Mouse (Mus musculus) limb, embryonic 14.5 days (tissue): Measurements from ENCODE around the gene Fam20a. TPM values are rescaled to one million over a fixed set of nuclear protein-coding genes. Genes with fewer than 3 reads are reported as not detected.

Experiments used
- ATAC-seq: fragments of 200-750 bp; cut with Nextera tagmentation; 2 replicates; pipeline ENCODE4 v1.8.0; 2017; ENCODE audit warnings: low read depth, moderate number of reproducible peaks, moderate TSS enrichment; ENCODE audit not compliant: low FRiP score
- DNase-seq: peaks from one replicate; pipeline ENCODE4 v3.0.0-alpha.2; 2015; ENCODE audit warnings: low spot score
- H3K27ac ChIP-seq: fragments of 300-500 bp; sonication (generic); replicated peaks from 2 replicates; pipeline ENCODE4 v1.5.1; 2014; ENCODE audit warnings: low read depth, mild to moderate bottlenecking, low read length, moderate library complexity, mixed read lengths
- H3K27me3 ChIP-seq: fragments of 300-500 bp; sonication (generic); 2 replicates; pipeline ENCODE4 v1.6.1; 2014; ENCODE audit warnings: low read length, mixed read lengths; ENCODE audit not compliant: control insufficient read depth, insufficient read depth
- H3K36me3 ChIP-seq: fragments of 300-500 bp; sonication (generic); 2 replicates; pipeline ENCODE4 v1.6.1; 2014; ENCODE audit warnings: mild to moderate bottlenecking, low read length, moderate library complexity, mixed read lengths; ENCODE audit not compliant: control insufficient read depth, insufficient read depth
- H3K4me1 ChIP-seq: fragments of 300-500 bp; sonication (generic); 2 replicates; pipeline ENCODE4 v1.6.1; 2014; ENCODE audit warnings: antibody characterized with exemption, low read length, mixed read lengths; ENCODE audit not compliant: control insufficient read depth, insufficient read depth
- H3K4me2 ChIP-seq: fragments of 300-500 bp; sonication (generic); replicated peaks from 2 replicates; pipeline ENCODE4 v1.6.1; 2014; ENCODE audit warnings: low read depth, mild to moderate bottlenecking, low read length, moderate library complexity; ENCODE audit not compliant: severe bottlenecking
- H3K4me3 ChIP-seq: fragments of 300-500 bp; sonication (generic); replicated peaks from 2 replicates; pipeline ENCODE4 v1.5.1; 2014; ENCODE audit warnings: low read length
- H3K9ac ChIP-seq: fragments of 300-500 bp; sonication (generic); 2 replicates; pipeline ENCODE4 v1.6.1; 2014; ENCODE audit warnings: mild to moderate bottlenecking, low read depth, low read length, moderate library complexity; ENCODE audit not compliant: severe bottlenecking
- H3K9me3 ChIP-seq: fragments of 300-500 bp; sonication (generic); 2 replicates; pipeline ENCODE4 v1.6.1; 2016; ENCODE audit warnings: low read length; ENCODE audit not compliant: control insufficient read depth
- POLR2A ChIP-seq: fragments of 200-500 bp; IDR thresholded peaks from 2 replicates; pipeline ENCODE4 v1.8.0; 2012; ENCODE audit warnings: inconsistent platforms, mild to moderate bottlenecking, moderate library complexity, borderline replicate concordance; ENCODE audit not compliant: insufficient read depth, insufficient read length; ENCODE audit errors: extremely low read depth
- WGBS: fragments of 180-500 bp; shearing (Covaris S2); extraction: QIAGEN DNeasy Blood & Tissue Kit; methylation state at CpG from one replicate; pipeline ENCODE4 v1.1.7; 2014; 5-methylcytosine and 5-hydroxymethylcytosine counted together
- polyA plus RNA-seq, 2 experiments: library from polyadenylated mRNA; depleted of rRNA in 1 of 2; stranded (reverse) in 1 of 2; unstranded in 1 of 2; fragments of >200 nt; fragmentation: Nextera tagmentation in 1 of 2; extraction: Ambion mirVana in 1 of 2; gene quantifications; 2 replicates each; pipeline versions ENCODE4 v1.2.1 to v1.2.3; 2012 to 2014

The Fam20a gene
- polyA plus RNA-seq, 2 experiments = 6.9 to 9.4 TPM

DNA sequence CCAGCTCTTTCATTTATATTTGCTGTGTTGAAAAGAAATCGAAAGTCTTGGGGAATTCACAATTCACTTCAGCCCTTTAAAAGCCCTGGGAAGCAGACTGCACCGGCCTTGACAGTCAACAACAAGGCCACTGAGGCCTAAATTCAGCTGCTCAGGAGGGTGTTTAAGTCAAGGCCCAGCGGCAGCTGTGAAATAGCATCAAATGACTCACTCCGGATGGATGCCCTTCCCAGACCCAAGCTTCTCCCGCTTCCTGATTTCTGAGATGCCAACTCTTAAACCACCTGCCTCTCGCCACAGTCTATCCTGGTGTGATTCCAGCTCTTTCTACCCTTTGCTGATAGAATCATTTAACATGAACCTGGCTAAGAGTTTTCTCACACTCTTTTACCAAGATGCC lies 101.7 kb downstream of the Fam20a start:
- H3K4me1 ChIP-seq = peaks cover 10% of the 10 kb centered on the region; the same call in 1 of the 2 replicates
- TF ChIP-seq POLR2A = no peak
- no peaks in the 10 kb centered on the region for H3K9me3 ChIP-seq
- WGBS = 81% methylated on average over 6 of the region's 6 CpGs
- no peak overlapping the region for H3K9ac ChIP-seq
- H3K4me3 ChIP-seq = no peak overlapping the region
- no peaks in the 10 kb centered on the region for H3K27me3 ChIP-seq
- no peaks in the 10 kb centered on the region for H3K36me3 ChIP-seq
- DNase-seq = no peak
- ATAC-seq = no peak
- no peak overlapping the region for H3K4me2 ChIP-seq
- no peak overlapping the region for H3K27ac ChIP-seq

Other genes with a start within 250 kb of the Fam20a start
- gene Arsg, start 248.9 kb downstream of the Fam20a start, polyA plus RNA-seq (2012; rRNA removed) = 5.3 TPM in 2 replicates
- 3.2 and 5.4 TPM in 2 replicates for gene Arsg, start 248.9 kb downstream of the Fam20a start, polyA plus RNA-seq (2014; fragmentation: Nextera tagmentation; extraction: Ambion mirVana)
- 2.9 and 3.3 TPM in 2 replicates for gene Slc16a6, start 248.7 kb downstream of the Fam20a start, polyA plus RNA-seq (2012; rRNA removed)
- gene Slc16a6, start 248.7 kb downstream of the Fam20a start, polyA plus RNA-seq (2014; fragmentation: Nextera tagmentation; extraction: Ambion mirVana) = 5.3 and 5.9 TPM in 2 replicates
- 37.5 and 38.1 TPM in 2 replicates for gene Wipi1, start 110.3 kb downstream of the Fam20a start, polyA plus RNA-seq (2012; rRNA removed)
- 36.9 and 37.9 TPM in 2 replicates for gene Wipi1, start 110.3 kb downstream of the Fam20a start, polyA plus RNA-seq (2014; fragmentation: Nextera tagmentation; extraction: Ambion mirVana)
- 194 and 204 TPM in 2 replicates for gene Prkar1a, start 72.9 kb downstream of the Fam20a start, polyA plus RNA-seq (2012; rRNA removed)
- gene Prkar1a, start 72.9 kb downstream of the Fam20a start, polyA plus RNA-seq (2014; fragmentation: Nextera tagmentation; extraction: Ambion mirVana) = 359 and 369 TPM in 2 replicates
- not detected in 2 replicates for gene 1700012B07Rik, start 105.8 kb upstream of the Fam20a start, polyA plus RNA-seq (2012; rRNA removed)
- not detected in 2 replicates for gene 1700012B07Rik, start 105.8 kb upstream of the Fam20a start, polyA plus RNA-seq (2014; fragmentation: Nextera tagmentation; extraction: Ambion mirVana)